Mouse (Mus musculus) MEL (cell line): ENCODE measurements around the gene Gm20662. TPM values are rescaled to one million over a fixed set of nuclear protein-coding genes. Genes with fewer than 3 reads are reported as not detected.

Experiments used
- DNase-seq: peaks from one replicate; pipeline ENCODE4 v3.0.0; 2011; ENCODE audit warnings: low read depth, low spot score
- H3K27ac ChIP-seq: 2 replicates; pipeline ENCODE4 v1.5.1; 2012; ENCODE audit warnings: low read depth, mild to moderate bottlenecking, control low read depth, low read length, moderate library complexity; ENCODE audit not compliant: control insufficient read depth
- H3K27me3 ChIP-seq, 2 experiments: fragments of 150-350 bp in 1 of 2; sonication (generic) in 1 of 2; 2 replicates each; pipeline ENCODE4 v1.6.1; 2012; ENCODE audit warnings: low read length in 2 of 2, mild to moderate bottlenecking in 2 of 2, improper control_type of control experiment in 1 of 2, moderate library complexity in 1 of 2; ENCODE audit not compliant: insufficient read depth in 2 of 2, control insufficient read depth in 1 of 2
- H3K36me3 ChIP-seq, 2 experiments: 2 replicates each; pipeline ENCODE4 v1.6.1; 2012 to 2014; ENCODE audit warnings: low read length in 2 of 2, improper control_type of control experiment in 1 of 2, inconsistent platforms in 1 of 2, mild to moderate bottlenecking in 1 of 2; ENCODE audit not compliant: insufficient read depth in 2 of 2, control insufficient read depth in 1 of 2
- H3K4me1 ChIP-seq, 2 experiments: fragments of 150-350 bp in 1 of 2; sonication (generic) in 1 of 2; 2 replicates each; pipeline ENCODE4 v1.6.1; 2012; ENCODE audit warnings: low read length in 2 of 2, improper control_type of control experiment in 1 of 2, mild to moderate bottlenecking in 1 of 2; ENCODE audit not compliant: insufficient read depth in 2 of 2, control insufficient read depth in 1 of 2
- H3K4me3 ChIP-seq, 2 experiments: fragments of 150-350 bp in 1 of 2; sonication (generic) in 1 of 2; 2 replicates each; pipeline ENCODE4 v1.5.1; 2012; ENCODE audit warnings: low read depth in 2 of 2, low read length in 2 of 2, mild to moderate bottlenecking in 2 of 2, moderate library complexity in 2 of 2, control low read depth in 1 of 2, improper control_type of control experiment in 1 of 2; ENCODE audit not compliant: control insufficient read depth in 1 of 2, insufficient read depth in 1 of 2
- H3K79me2 ChIP-seq: 2 replicates; pipeline ENCODE4 v1.6.1; 2012; ENCODE audit warnings: mild to moderate bottlenecking, low read length, moderate library complexity; ENCODE audit not compliant: control insufficient read depth, poor library complexity, insufficient read depth
- H3K9ac ChIP-seq: 2 replicates; pipeline ENCODE4 v1.6.1; 2012; ENCODE audit warnings: low read depth, mild to moderate bottlenecking, control low read depth, low read length, moderate library complexity; ENCODE audit not compliant: control insufficient read depth, poor library complexity, severe bottlenecking
- H3K9me3 ChIP-seq: fragments of 150-350 bp; sonication (generic); replicated peaks from 2 replicates; pipeline ENCODE4 v1.6.1; 2012; ENCODE audit warnings: mild to moderate bottlenecking, low read length, improper control_type of control experiment, moderate library complexity; ENCODE audit not compliant: insufficient read depth
- BHLHE40 ChIP-seq: IDR thresholded peaks from 2 replicates; pipeline ENCODE4 v1.6.1; 2012; ENCODE audit warnings: low read depth, mild to moderate bottlenecking, inconsistent platforms, low read length, improper control_type of control experiment, borderline replicate concordance
- CHD2 ChIP-seq: IDR thresholded peaks from 2 replicates; pipeline ENCODE4 v1.6.1; 2011; ENCODE audit warnings: low read length, improper control_type of control experiment
- E2F4 ChIP-seq: IDR thresholded peaks from 2 replicates; pipeline ENCODE4 v1.6.1; 2011; ENCODE audit warnings: low read depth, low read length, improper control_type of control experiment, borderline replicate concordance
- ELF1 ChIP-seq: IDR thresholded peaks from 2 replicates; pipeline ENCODE4 v1.6.1; 2014; ENCODE audit warnings: low read depth, mild to moderate bottlenecking, inconsistent platforms, low read length, improper control_type of control experiment, moderate library complexity
- EP300 ChIP-seq, 2 experiments: IDR thresholded peaks; 2 replicates each; pipeline ENCODE4 v1.6.1; 2011; ENCODE audit warnings: improper control_type of control experiment in 2 of 2, low read length in 2 of 2, low read depth in 1 of 2, mild to moderate bottlenecking in 1 of 2
- ETS1 ChIP-seq: IDR thresholded peaks from 2 replicates; pipeline ENCODE4 v1.6.1; 2012; ENCODE audit warnings: low read depth, mild to moderate bottlenecking, inconsistent platforms, low read length, improper control_type of control experiment, moderate library complexity
- GATA1 ChIP-seq: IDR thresholded peaks from 2 replicates; pipeline ENCODE4 v1.6.1; 2011; ENCODE audit warnings: low read depth, low read length, improper control_type of control experiment
- HCFC1 ChIP-seq: IDR thresholded peaks from 2 replicates; pipeline ENCODE4 v1.6.1; 2012; ENCODE audit warnings: low read depth, mild to moderate bottlenecking, inconsistent platforms, low read length, improper control_type of control experiment, moderate library complexity
- JUND ChIP-seq: IDR thresholded peaks from 2 replicates; pipeline ENCODE4 v1.6.1; 2011; ENCODE audit warnings: low read depth, mild to moderate bottlenecking, improper control_type of control experiment, low read length
- MAFK ChIP-seq: IDR thresholded peaks from 2 replicates; pipeline ENCODE4 v1.6.1; 2011; ENCODE audit warnings: low read depth, mild to moderate bottlenecking, low read length, improper control_type of control experiment, borderline replicate concordance
- MAX ChIP-seq: IDR thresholded peaks from 2 replicates; pipeline ENCODE4 v1.6.1; 2011; ENCODE audit warnings: low read length, improper control_type of control experiment
- MAZ ChIP-seq: IDR thresholded peaks from 2 replicates; pipeline ENCODE4 v1.6.1; 2012; ENCODE audit warnings: low read depth, mild to moderate bottlenecking, inconsistent platforms, low read length, improper control_type of control experiment
- MXI1 ChIP-seq: IDR thresholded peaks from 2 replicates; pipeline ENCODE4 v1.6.1; 2011; ENCODE audit warnings: mild to moderate bottlenecking, low read depth, low read length, improper control_type of control experiment
- MYB ChIP-seq: IDR thresholded peaks from 2 replicates; pipeline ENCODE4 v1.6.1; 2011; ENCODE audit warnings: mild to moderate bottlenecking, low read depth, low read length, improper control_type of control experiment
- MYC ChIP-seq: IDR thresholded peaks from 2 replicates; pipeline ENCODE4 v1.6.1; 2011; ENCODE audit warnings: low read depth, mild to moderate bottlenecking, low read length, improper control_type of control experiment, moderate library complexity
- NELFE ChIP-seq: IDR thresholded peaks from 2 replicates; pipeline ENCODE4 v1.6.1; 2011; ENCODE audit warnings: low read depth, low read length, improper control_type of control experiment
- POLR2A ChIP-seq, 2 experiments: IDR thresholded peaks; 2 replicates each; pipeline ENCODE4 v1.6.1; 2011 to 2012; ENCODE audit warnings: low read length in 2 of 2, mild to moderate bottlenecking in 2 of 2, control low read depth in 1 of 2, improper control_type of control experiment in 1 of 2, low read depth in 1 of 2, moderate library complexity in 1 of 2; ENCODE audit not compliant: control insufficient read depth in 1 of 2, insufficient read depth in 1 of 2, poor library complexity in 1 of 2
- POLR2AphosphoS5 ChIP-seq: IDR thresholded peaks from 2 replicates; pipeline ENCODE4 v1.6.1; 2012; ENCODE audit warnings: low read depth, borderline replicate concordance, mild to moderate bottlenecking, inconsistent platforms, low read length, moderate library complexity, mixed read lengths
- RAD21 ChIP-seq: IDR thresholded peaks from 2 replicates; pipeline ENCODE4 v1.6.1; 2011; ENCODE audit warnings: mild to moderate bottlenecking, low read depth, low read length, improper control_type of control experiment
- RCOR1 ChIP-seq: IDR thresholded peaks from 2 replicates; pipeline ENCODE4 v1.6.1; 2012; ENCODE audit warnings: low read depth, mild to moderate bottlenecking, inconsistent platforms, low read length, improper control_type of control experiment
- SIN3A ChIP-seq: IDR thresholded peaks from 2 replicates; pipeline ENCODE4 v1.6.1; 2012; ENCODE audit warnings: low read length, improper control_type of control experiment, inconsistent platforms
- TAL1 ChIP-seq: IDR thresholded peaks from 2 replicates; pipeline ENCODE4 v1.6.1; 2012; ENCODE audit warnings: mild to moderate bottlenecking, inconsistent platforms, low read length, moderate library complexity, mixed read lengths
- TBP ChIP-seq: IDR thresholded peaks from 2 replicates; pipeline ENCODE4 v1.8.0; 2011; ENCODE audit warnings: low read depth, low read length, improper control_type of control experiment
- TCF12 ChIP-seq: IDR thresholded peaks from 2 replicates; pipeline ENCODE4 v1.6.1; 2014; ENCODE audit warnings: low read depth, mild to moderate bottlenecking, inconsistent platforms, low read length, improper control_type of control experiment, moderate library complexity
- USF1 ChIP-seq: IDR thresholded peaks from 2 replicates; pipeline ENCODE4 v1.6.1; 2014; ENCODE audit warnings: low read depth, mild to moderate bottlenecking, inconsistent platforms, low read length, improper control_type of control experiment, moderate library complexity
- ZKSCAN1 ChIP-seq: IDR thresholded peaks from 2 replicates; pipeline ENCODE4 v1.6.1; 2012; ENCODE audit warnings: low read depth, mild to moderate bottlenecking, inconsistent platforms, low read length, improper control_type of control experiment, moderate library complexity
- ZMIZ1 ChIP-seq: IDR thresholded peaks from 2 replicates; pipeline ENCODE4 v1.6.1; 2012; ENCODE audit warnings: low read depth, mild to moderate bottlenecking, inconsistent platforms, low read length, improper control_type of control experiment, moderate library complexity
- ZNF384 ChIP-seq: IDR thresholded peaks from 2 replicates; pipeline ENCODE4 v1.6.1; 2012; ENCODE audit warnings: low read depth, mild to moderate bottlenecking, inconsistent platforms, low read length, improper control_type of control experiment
- polyA plus RNA-seq, 2 experiments: library from polyadenylated mRNA; stranded (reverse) in 1 of 2; unstranded in 1 of 2; fragments of >175 nt in 1 of 2; fragments of >200 nt in 1 of 2; gene quantifications; 2 replicates each; pipeline versions ENCODE4 v1.2.1 to v1.2.4; 2012; ENCODE audit warnings: low replicate concordance in 2 of 2, low read depth in 1 of 2; ENCODE audit not compliant: insufficient read length in 2 of 2, insufficient read depth in 1 of 2, missing spikeins in 1 of 2
- total RNA-seq: library from RNA; depleted of rRNA; stranded (reverse); fragments of 300-350 nt; gene quantifications from 2 replicates; pipeline ENCODE4 v1.2.3, GENCODE M21; 2012

Gene Gm20662
- total and polyA plus RNA-seq, 3 experiments = 0.73 to 1.2 TPM; not detected in 1

DNA sequence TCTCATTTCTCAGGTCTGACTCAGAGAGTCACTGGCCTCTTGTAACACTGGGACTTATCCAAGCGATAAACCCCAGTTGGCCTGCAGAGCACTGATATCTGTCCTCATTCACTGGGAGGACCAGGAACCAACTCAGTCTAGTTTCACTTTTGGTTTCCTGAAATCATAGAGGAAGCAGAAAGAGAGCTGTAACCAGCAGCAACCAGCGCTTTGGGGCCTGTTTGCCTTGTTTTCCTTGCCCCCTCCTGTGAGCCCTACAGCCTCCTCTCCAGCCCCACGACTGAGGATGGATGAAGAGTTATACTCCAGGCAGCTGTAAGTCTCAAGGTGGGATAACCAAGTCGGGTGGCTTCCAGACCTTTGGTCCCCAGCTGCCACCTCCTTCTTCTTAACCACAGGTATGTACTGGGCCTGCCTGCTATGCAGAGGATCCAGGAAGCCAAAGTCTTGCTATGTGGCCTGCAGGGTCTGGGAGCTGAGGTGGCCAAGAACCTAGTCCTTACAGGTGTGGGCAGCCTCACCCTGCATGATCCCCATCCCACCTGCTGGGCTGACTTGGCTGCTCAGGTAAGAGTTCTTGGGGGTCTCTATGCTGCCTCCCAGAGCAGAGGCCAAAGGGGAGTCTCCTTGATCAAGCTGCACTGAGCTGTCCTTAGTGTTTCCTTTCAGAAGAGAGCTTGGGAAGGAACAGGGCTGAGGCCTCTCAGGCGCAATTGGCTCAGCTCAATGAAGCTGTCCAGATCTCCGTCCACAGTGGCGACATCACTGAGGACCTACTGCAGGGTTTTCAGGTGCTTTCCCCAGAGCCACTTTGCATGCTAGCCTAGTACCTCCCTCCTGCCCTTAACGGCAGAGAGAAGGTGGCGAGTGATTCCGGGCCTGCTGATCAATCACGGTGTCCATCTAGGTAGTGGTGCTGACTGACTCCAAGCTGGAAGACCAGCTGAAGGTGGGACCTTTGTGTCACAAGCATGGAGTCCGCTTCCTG, 20.5 kb upstream of the Gm20662 start, which contains the start of gene Uba7:
Gene Uba7, plus strand, starts transcription at position 107 of the 988 bp plus-strand sequence.
- peak; percentile 97 for DNase-seq
- Histone ChIP-seq H3K27ac (peak within 1 kb of the TSS; percentile 100), H3K9ac (peak within 1 kb of the TSS; percentile 65), H3K4me1 (peaks cover 31 to 77% of the 10 kb centered on the region in 2 experiments), H3K27me3 (no peaks in the 10 kb centered on the region), H3K79me2 (peaks cover 21% of the 10 kb centered on the region), H3K36me3 (peaks cover 0 to 53% of the 10 kb centered on the region in 2 experiments; a peak in 3 of 4 replicates), H3K9me3 (no peaks in the 10 kb centered on the region), H3K4me3 (peak within 1 kb of the TSS; percentile 71)
- TF ChIP-seq GATA1 (peak; percentile 97), MAZ (peak; percentile 75), ETS1 (peak; percentile 100), ZNF384 (peak; percentile 32; the same call in 1 of the 2 replicates), TCF12 (peak; percentile 95), MYB (peak; percentile 64; the same call in 1 of the 2 replicates), EP300 (IDR thresholded peaks at IDR 0.05; ENCODE audit: low read depth in 1 of 2, low read length in 2 of 2) (peak; percentile 91 to 94), HCFC1 (no peak; the same call in 1 of the 2 replicates), MXI1 (peak; percentile 81), POLR2A (IDR thresholded peaks at IDR 0.05; ENCODE audit: control insufficient read depth in 1 of 2, insufficient read depth in 1 of 2, low read depth in 1 of 2, low read length in 2 of 2, poor library complexity in 1 of 2) (peak; percentile 24 to 52; a peak in 1 of 4 replicates), POLR2AphosphoS5 (no peak), USF1 (no peak), ZKSCAN1 (no peak), E2F4 (no peak), JUND (peak; percentile 79; the same call in 1 of the 2 replicates), SIN3A (peak; percentile 97), BHLHE40 (peak; percentile 67; the same call in 1 of the 2 replicates), ZMIZ1 (peak; percentile 59; the same call in 1 of the 2 replicates), ELF1 (peak; percentile 65), MAX (peak; percentile 7; the same call in 1 of the 2 replicates), NELFE (no peak; the same call in 1 of the 2 replicates), RAD21 (no peak), RCOR1 (peak; percentile 83), MAFK (no peak; the same call in 1 of the 2 replicates), MYC (0 out of 2 replicates have a peak, but pooled peaks have one; percentile 39), TBP (peak; percentile 48; the same call in 1 of the 2 replicates), CHD2 (peak; percentile 10; the same call in 1 of the 2 replicates), TAL1 (peak; percentile 96)
